Mouse (Mus musculus) bone marrow macrophage, adult 2 months (primary cell): Measurements from ENCODE around the gene Sfta2.

ENCODE experiments used
- CTCF ChIP-seq: IDR thresholded peaks from 2 replicates; pipeline ENCODE4 v1.5.1; 2012; ENCODE audit warnings: low read depth, mild to moderate bottlenecking, low read length, moderate library complexity
- POLR2A ChIP-seq: IDR thresholded peaks from 2 replicates; pipeline ENCODE4 v1.6.1; 2012; ENCODE audit warnings: mild to moderate bottlenecking, low read depth, low read length, borderline replicate concordance

GRCm38 (mm10) chr17:35696691-35697090 lies 95.3 kb downstream of the Sfta2 start:
- TF ChIP-seq CTCF (no peak), POLR2A (no peak)
